ENCODE assay signal across 20 mouse cellular contexts in the genomic region with DNA sequence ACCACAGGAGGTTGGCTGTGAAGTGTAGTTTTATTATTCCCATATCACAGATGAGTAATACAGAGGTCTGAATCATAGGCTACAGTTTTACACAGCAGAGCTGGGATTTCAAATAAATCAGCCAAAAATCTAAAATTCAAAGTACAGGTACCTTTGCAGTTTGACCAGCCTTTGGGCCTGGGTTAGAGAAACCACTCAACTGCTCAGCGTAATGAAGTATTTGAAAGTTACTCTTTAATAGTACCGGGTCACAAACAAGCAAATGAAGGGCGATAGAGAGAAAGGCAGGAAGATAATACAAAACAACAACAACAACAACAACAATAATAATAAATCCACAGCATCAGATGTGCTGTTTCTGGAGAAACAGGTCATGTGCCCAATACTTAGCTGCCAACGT.
"Had no signal": no experiment of that assay in that cellular context is flagged by ENCODE, and none has a peak within 500 bp of the region (broad histone marks: within the 10 kb centered on the region; RNA-seq: fewer than 3 reads in every experiment).

No protein-coding gene starts in this region.

- H3K27ac ChIP-seq: gastrocnemius, adult 2 months; heart, embryonic 10.5 days; hindbrain, embryonic 10.5 days; hindbrain, embryonic 12.5 days; hindbrain, embryonic 15.5 days; hindbrain, postnatal 0 days; left cerebral cortex, adult 2 months; limb, embryonic 10.5 days; limb, embryonic 12.5 days; liver, embryonic 14.5 days had no signal

- H3K4me3 ChIP-seq: gastrocnemius, adult 2 months; heart, embryonic 10.5 days; heart, embryonic 12.5 days; hindbrain, embryonic 10.5 days; hindbrain, embryonic 12.5 days; hindbrain, embryonic 15.5 days; left cerebral cortex, adult 2 months; limb, embryonic 10.5 days; limb, embryonic 12.5 days had no signal

- H3K4me2 ChIP-seq: heart, embryonic 12.5 days; hindbrain, embryonic 12.5 days; hindbrain, embryonic 15.5 days; limb, embryonic 12.5 days had no signal

- ATAC-seq: forebrain, embryonic 16.5 days; hindbrain, postnatal 0 days had no signal

- DNase-seq: gastrocnemius, adult 2 months; gastrocnemius, postnatal 10 days; gastrocnemius, postnatal 25 days; heart, adult 18-20 months; heart, postnatal 10 days; heart, postnatal 4 days; kidney, adult 11 months; kidney, postnatal 36 days; layer of hippocampus, adult 9-11 months had no signal

- H3K9me3 ChIP-seq: heart, embryonic 10.5 days; heart, embryonic 12.5 days; hindbrain, embryonic 10.5 days; hindbrain, embryonic 12.5 days; hindbrain, embryonic 15.5 days; limb, embryonic 10.5 days; limb, embryonic 12.5 days had no signal

- H3K36me3 ChIP-seq: heart, embryonic 10.5 days; heart, embryonic 12.5 days; hindbrain, embryonic 12.5 days; hindbrain, embryonic 15.5 days; limb, embryonic 10.5 days; limb, embryonic 12.5 days had no signal

- H3K27me3 ChIP-seq: hindbrain, embryonic 12.5 days; hindbrain, embryonic 15.5 days; limb, embryonic 12.5 days had no signal

- H3K9ac ChIP-seq: heart, embryonic 12.5 days; hindbrain, embryonic 12.5 days; hindbrain, embryonic 15.5 days; limb, embryonic 12.5 days; liver, embryonic 14.5 days had no signal
